Mouse (Mus musculus) intestine, embryonic 16.5 days (tissue): ENCODE results near the gene Asz1. TPM values are rescaled to one million over a fixed set of nuclear protein-coding genes. Genes with fewer than 3 reads are reported as not detected.

ENCODE experiments used
- ATAC-seq: fragments of 200-750 bp; cut with Nextera tagmentation; 2 replicates; pipeline ENCODE4 v1.8.0; 2017; ENCODE audit warnings: moderate TSS enrichment, moderate library complexity
- H3K27ac ChIP-seq: fragments of 300-500 bp; sonication (generic); 2 replicates; pipeline ENCODE4 v1.5.1; 2014; ENCODE audit warnings: mild to moderate bottlenecking, low read length
- H3K27me3 ChIP-seq: fragments of 300-500 bp; sonication (generic); replicated peaks from 2 replicates; pipeline ENCODE4 v1.6.1; 2014; ENCODE audit warnings: low read length, control low read depth, mixed read lengths; ENCODE audit not compliant: control insufficient read depth, insufficient read depth
- H3K36me3 ChIP-seq: fragments of 300-500 bp; sonication (generic); 2 replicates; pipeline ENCODE4 v1.6.1; 2014; ENCODE audit warnings: low read length, control low read depth; ENCODE audit not compliant: control insufficient read depth, insufficient read depth
- H3K4me1 ChIP-seq: fragments of 300-500 bp; sonication (generic); 2 replicates; pipeline ENCODE4 v1.6.1; 2014; ENCODE audit warnings: low read length, control low read depth, mixed read lengths; ENCODE audit not compliant: control insufficient read depth, insufficient read depth
- H3K4me2 ChIP-seq: fragments of 300-500 bp; sonication (generic); 2 replicates; pipeline ENCODE4 v1.6.1; 2014; ENCODE audit warnings: low read depth, low read length, control low read depth
- H3K4me3 ChIP-seq: fragments of 300-500 bp; sonication (generic); 2 replicates; pipeline ENCODE4 v1.5.1; 2014; ENCODE audit warnings: mild to moderate bottlenecking, low read length
- H3K9ac ChIP-seq: fragments of 300-500 bp; sonication (generic); 2 replicates; pipeline ENCODE4 v1.6.1; 2014; ENCODE audit warnings: low read depth, low read length
- H3K9me3 ChIP-seq: fragments of 300-500 bp; sonication (generic); 2 replicates; pipeline ENCODE4 v1.6.1; 2016; ENCODE audit warnings: low read length, control low read depth; ENCODE audit not compliant: control insufficient read depth
- WGBS: fragments of 180-500 bp; shearing (Covaris S2); extraction: QIAGEN DNeasy Blood & Tissue Kit; methylation state at CpG from one replicate; pipeline ENCODE4 v1.1.7; 2014; 5-methylcytosine and 5-hydroxymethylcytosine counted together
- polyA plus RNA-seq: library from polyadenylated mRNA; unstranded; fragments of >200 nt; fragmentation: Nextera tagmentation; extraction: Ambion mirVana; gene quantifications from 2 replicates; pipeline ENCODE4 v1.2.1, GENCODE M21; 2015

Gene Asz1
- polyA plus RNA-seq, result 0.07 and 0.22 TPM in 2 replicates

GRCm38 (mm10) chr6:18108934-18109333 lies at the start of gene Asz1:
Gene Asz1, minus strand, starts transcription at chr6:18109061.
- Histone ChIP-seq H3K27ac (no peak within 1 kb of the TSS), H3K9ac (no peak within 1 kb of the TSS), H3K4me1 (no peaks in the 10 kb centered on the region), H3K4me2 (no peak within 1 kb of the TSS), H3K36me3 (no peaks in the 10 kb centered on the region), H3K4me3 (no peak within 1 kb of the TSS), H3K27me3 (no peaks in the 10 kb centered on the region), H3K9me3 (no peaks in the 10 kb centered on the region)
- no peak for ATAC-seq
- 94% methylated on average over 22 of the region's 22 CpGs for WGBS

- Histone ChIP-seq H3K36me3 (no peaks in the 10 kb centered on the region), H3K4me1 (no peaks in the 10 kb centered on the region), H3K9ac (no peak overlapping the region), H3K27me3 (no peaks in the 10 kb centered on the region), H3K9me3 (no peaks in the 10 kb centered on the region), H3K4me2 (no peak overlapping the region), H3K27ac (no peak overlapping the region), H3K4me3 (no peak overlapping the region)
- 73% methylated on average over 4 of the region's 4 CpGs for WGBS
- no peak for ATAC-seq
These were observed 44.2 kb upstream of the Asz1 start for GRCm38 (mm10) chr6:18153031-18153430.

- Histone ChIP-seq H3K4me3 (no peak overlapping the region), H3K9ac (no peak overlapping the region), H3K9me3 (no peaks in the 10 kb centered on the region), H3K27me3 (no peaks in the 10 kb centered on the region), H3K4me1 (no peaks in the 10 kb centered on the region), H3K27ac (no peak overlapping the region), H3K4me2 (no peak overlapping the region), H3K36me3 (no peaks in the 10 kb centered on the region)
- WGBS, result 37% methylated on average over 1 of the region's 1 CpGs
- no peak for ATAC-seq
These were observed 26.4 kb upstream of the Asz1 start for GRCm38 (mm10) chr6:18135246-18135645.

GRCm38 (mm10) chr6:18128059-18128458 lies 19.2 kb upstream of the Asz1 start:
- no peak overlapping the region for H3K4me2 ChIP-seq
- H3K9me3 ChIP-seq, result no peaks in the 10 kb centered on the region
- H3K4me3 ChIP-seq, result no peak overlapping the region
- no peaks in the 10 kb centered on the region for H3K36me3 ChIP-seq
- 48% methylated on average over 4 of the region's 4 CpGs for WGBS
- no peak for ATAC-seq
- no peak overlapping the region for H3K9ac ChIP-seq
- H3K27ac ChIP-seq, result no peak overlapping the region
- no peaks in the 10 kb centered on the region for H3K27me3 ChIP-seq
- no peaks in the 10 kb centered on the region for H3K4me1 ChIP-seq

DNA sequence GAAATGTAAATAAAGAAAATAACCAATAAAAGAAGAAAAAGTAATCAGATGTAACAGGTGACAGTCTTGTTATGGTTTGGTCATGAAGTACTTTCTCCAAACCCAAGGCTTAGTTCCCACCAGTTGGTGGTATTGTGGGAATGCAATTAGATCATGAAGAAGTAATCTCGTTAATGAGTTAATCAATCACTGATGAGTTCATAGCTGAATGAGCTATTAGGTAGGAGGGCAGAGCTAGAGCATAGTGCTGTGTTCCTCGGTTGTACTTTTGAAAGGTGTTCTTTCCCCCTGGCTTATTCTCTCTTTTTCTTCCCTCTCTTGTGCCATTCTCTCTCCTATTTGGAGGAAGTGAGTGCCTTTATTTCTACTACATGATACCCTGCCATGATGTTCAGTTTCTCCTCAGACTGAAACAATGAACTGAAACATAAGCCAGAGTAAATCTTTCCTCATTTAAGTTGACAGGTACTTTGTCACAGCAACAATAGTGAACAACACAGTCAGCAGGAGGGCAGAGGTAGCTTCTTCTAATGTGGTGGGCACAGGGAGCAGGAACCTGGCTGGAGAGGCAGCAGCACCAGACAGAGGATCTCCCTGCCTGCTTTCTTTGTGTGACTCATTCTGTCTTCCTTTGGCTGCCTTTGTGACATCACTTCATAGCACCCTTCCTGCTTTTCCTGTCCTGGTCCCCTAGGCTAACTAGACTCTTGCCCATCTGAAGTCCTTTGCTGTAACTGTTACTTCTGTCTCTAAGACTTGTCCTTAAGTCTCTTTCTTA lies 18.5 kb upstream of the Asz1 start:
- Histone ChIP-seq H3K4me1 (no peaks in the 10 kb centered on the region), H3K36me3 (no peaks in the 10 kb centered on the region), H3K9me3 (no peaks in the 10 kb centered on the region), H3K9ac (no peak overlapping the region), H3K4me3 (no peak overlapping the region), H3K4me2 (no peak overlapping the region), H3K27ac (no peak overlapping the region), H3K27me3 (no peaks in the 10 kb centered on the region)
- 61% methylated on average over 2 of the region's 2 CpGs for WGBS
- no peak for ATAC-seq

DNA sequence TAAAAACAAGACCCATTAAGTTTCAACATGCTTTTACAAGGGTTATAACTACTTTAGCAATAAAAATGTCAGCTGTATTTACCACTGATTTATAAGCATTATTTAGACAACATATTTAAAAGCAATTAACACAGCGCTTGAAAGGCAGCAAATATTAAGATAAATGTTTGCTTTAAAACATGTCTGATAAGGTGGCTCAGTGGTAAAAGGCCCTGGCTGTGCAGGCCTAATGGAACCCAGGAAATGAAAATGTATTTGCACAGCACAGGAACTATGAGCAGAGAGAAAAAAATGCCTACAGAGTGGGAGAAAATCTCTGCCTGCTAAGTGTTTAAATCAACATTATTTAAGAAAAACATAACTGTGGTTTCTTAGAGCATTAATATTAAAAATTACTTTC lies 12.0 kb downstream of the Asz1 start:
- H3K4me2 ChIP-seq, result no peak overlapping the region
- H3K36me3 ChIP-seq, result no peaks in the 10 kb centered on the region
- no peaks in the 10 kb centered on the region for H3K9me3 ChIP-seq
- no peak overlapping the region for H3K4me3 ChIP-seq
- H3K27me3 ChIP-seq, result no peaks in the 10 kb centered on the region
- WGBS, result 34% methylated on average over 1 of the region's 1 CpGs
- H3K9ac ChIP-seq, result no peak overlapping the region
- no peak overlapping the region for H3K27ac ChIP-seq
- peak; percentile 82 for ATAC-seq
- H3K4me1 ChIP-seq, result no peaks in the 10 kb centered on the region

- no peak overlapping the region for H3K9ac ChIP-seq
- peak; percentile 60 for ATAC-seq
- H3K27me3 ChIP-seq, result no peaks in the 10 kb centered on the region
- H3K4me3 ChIP-seq, result no peak overlapping the region
- H3K27ac ChIP-seq, result no peak overlapping the region
- H3K4me1 ChIP-seq, result no peaks in the 10 kb centered on the region
- no peaks in the 10 kb centered on the region for H3K36me3 ChIP-seq
- H3K4me2 ChIP-seq, result no peak overlapping the region
- H3K9me3 ChIP-seq, result no peaks in the 10 kb centered on the region
- WGBS, result 73% methylated on average over 5 of the region's 5 CpGs
These were observed 19.8 kb downstream of the Asz1 start for GRCm38 (mm10) chr6:18089098-18089497.

GRCm38 (mm10) chr6:18087160-18087804 lies 21.6 kb downstream of the Asz1 start:
- WGBS, result 58% methylated on average over 5 of the region's 5 CpGs
- no peak for ATAC-seq
- Histone ChIP-seq H3K27me3 (no peaks in the 10 kb centered on the region), H3K36me3 (no peaks in the 10 kb centered on the region), H3K4me1 (no peaks in the 10 kb centered on the region), H3K9me3 (no peaks in the 10 kb centered on the region), H3K4me2 (no peak overlapping the region), H3K4me3 (no peak overlapping the region), H3K27ac (no peak overlapping the region), H3K9ac (no peak overlapping the region)

DNA sequence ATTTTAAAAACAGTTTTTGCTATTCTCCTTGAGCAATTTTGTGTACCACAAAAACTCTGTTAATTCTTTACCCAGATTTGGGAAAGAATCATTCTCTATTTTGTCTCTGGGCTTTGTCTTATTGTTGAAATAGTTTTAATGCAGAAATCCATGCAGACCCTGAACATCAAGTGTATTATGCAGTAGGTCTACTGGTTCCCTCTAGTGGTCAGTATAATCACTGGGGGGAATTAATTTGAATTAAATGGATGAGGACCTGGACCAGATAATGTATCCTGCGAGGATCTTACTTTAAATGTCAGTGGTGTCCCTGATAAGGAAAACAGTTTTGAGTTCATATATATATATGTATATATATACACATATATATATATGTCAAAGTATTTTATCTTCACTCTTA lies 30.2 kb downstream of the Asz1 start:
- no peak overlapping the region for H3K4me3 ChIP-seq
- H3K36me3 ChIP-seq, result no peaks in the 10 kb centered on the region
- 0 out of 2 replicates have a peak, but pooled peaks cover 3% of the 10 kb centered on the region for H3K4me1 ChIP-seq
- no peaks in the 10 kb centered on the region for H3K27me3 ChIP-seq
- no peak overlapping the region for H3K27ac ChIP-seq
- 37% methylated on average over 1 of the region's 1 CpGs for WGBS
- no peak overlapping the region for H3K4me2 ChIP-seq
- H3K9me3 ChIP-seq, result no peaks in the 10 kb centered on the region
- no peak overlapping the region for H3K9ac ChIP-seq
- no peak for ATAC-seq
